Mouse (Mus musculus): Measurements from ENCODE around the gene Bcl2l10. TPM values are rescaled to one million over a fixed set of nuclear protein-coding genes. Genes with fewer than 3 reads are reported as not detected.

Bcl2l10 gene
- polyA plus RNA-seq, 1 experiment from 2014 or later = not detected

- Histone ChIP-seq H3K4me3 (ENCODE audit: low read depth, low read length) (no peak overlapping the region), H3K9ac (ENCODE audit: low read depth, low read length) (no peak overlapping the region), H3K36me3 (ENCODE audit: control insufficient read depth, insufficient read depth, low read length) (peaks cover 11% of the 10 kb centered on the region), H3K9me3 (ENCODE audit: control insufficient read depth, low read length) (no peaks in the 10 kb centered on the region), H3K4me2 (no peak overlapping the region), H3K4me1 (replicated peaks; ENCODE audit: control insufficient read depth, insufficient read depth, low read length) (peaks cover 16% of the 10 kb centered on the region), H3K27me3 (replicated peaks; ENCODE audit: control insufficient read depth, insufficient read depth, low read length) (no peaks in the 10 kb centered on the region), H3K27ac (ENCODE audit: low read depth, low read length) (no peak overlapping the region)
- 91% methylated on average over 4 of the region's 4 CpGs for WGBS
- ATAC-seq (replicated peaks; ENCODE audit: low FRiP score) (no peak), DNase-seq (ENCODE audit: low spot score) (no peak)
Observed at GRCm38 (mm10) chr9:75399069-75399468, 51.5 kb downstream of the Bcl2l10 start.

- H3K9me3 ChIP-seq (ENCODE audit: control insufficient read depth, low read length) = no peaks in the 10 kb centered on the region
- DNase-seq (ENCODE audit: low spot score) (no peak), ATAC-seq (replicated peaks; ENCODE audit: low FRiP score) (0 out of 2 replicates have a peak, but pooled peaks have one; percentile 19)
- H3K4me2 ChIP-seq = no peak overlapping the region
- peaks cover 8% of the 10 kb centered on the region for H3K36me3 ChIP-seq (ENCODE audit: control insufficient read depth, insufficient read depth, low read length)
- H3K27me3 ChIP-seq (replicated peaks; ENCODE audit: control insufficient read depth, insufficient read depth, low read length) = no peaks in the 10 kb centered on the region
- H3K27ac ChIP-seq (ENCODE audit: low read depth, low read length) = no peak overlapping the region
- H3K4me3 ChIP-seq (ENCODE audit: low read depth, low read length) = no peak overlapping the region
- H3K9ac ChIP-seq (ENCODE audit: low read depth, low read length) = no peak overlapping the region
- H3K4me1 ChIP-seq (replicated peaks; ENCODE audit: control insufficient read depth, insufficient read depth, low read length) = peaks cover 26% of the 10 kb centered on the region
- 59% methylated on average over 5 of the region's 5 CpGs for WGBS
Observed at GRCm38 (mm10) chr9:75400639-75401038, 53.1 kb downstream of the Bcl2l10 start.

Other genes starting within 250 kb of the Bcl2l10 start
- gene Myo5c, start 115.7 kb upstream of the Bcl2l10 start, polyA plus RNA-seq (2014; fragmentation: Nextera tagmentation; extraction: Ambion mirVana) = 0.85 and 1.1 TPM in 2 replicates
- gene Gnb5, start 41.5 kb upstream of the Bcl2l10 start, polyA plus RNA-seq (2014; fragmentation: Nextera tagmentation; extraction: Ambion mirVana) = 8.6 and 9.2 TPM in 2 replicates
- gene Mapk6, start 62.2 kb downstream of the Bcl2l10 start, polyA plus RNA-seq (2014; fragmentation: Nextera tagmentation; extraction: Ambion mirVana) = 61.0 and 64.4 TPM in 2 replicates
- gene Leo1, start 93.8 kb downstream of the Bcl2l10 start, polyA plus RNA-seq (2014; fragmentation: Nextera tagmentation; extraction: Ambion mirVana) = 39.0 and 39.4 TPM in 2 replicates
- gene Tmod3, start 211.9 kb downstream of the Bcl2l10 start, polyA plus RNA-seq (2014; fragmentation: Nextera tagmentation; extraction: Ambion mirVana) = 63.2 and 63.6 TPM in 2 replicates